Mouse (Mus musculus): Measurements from ENCODE around the gene Cpne4.

Cpne4 gene

DNA sequence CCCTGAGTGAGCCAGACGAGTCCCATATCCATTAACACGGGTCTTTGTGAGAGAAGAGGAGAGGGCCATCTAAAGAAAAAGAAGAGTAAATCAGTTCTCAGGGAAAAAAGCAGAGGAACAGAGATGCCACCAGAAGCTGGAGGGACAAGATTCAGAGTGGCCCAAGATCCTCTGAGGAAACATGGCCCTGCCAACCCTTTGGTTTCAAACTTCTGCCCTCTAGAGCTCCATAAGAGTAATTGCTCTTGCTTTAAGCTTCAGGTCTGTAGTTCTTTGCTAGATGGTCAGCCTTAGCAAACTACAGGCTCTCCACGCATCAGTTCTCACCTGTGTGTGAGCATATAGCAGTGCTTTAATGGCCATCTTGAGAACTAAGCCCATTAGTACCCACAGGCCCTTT is 343.4 kb downstream of the Cpne4 start:
- DNase-seq = no peak

DNA sequence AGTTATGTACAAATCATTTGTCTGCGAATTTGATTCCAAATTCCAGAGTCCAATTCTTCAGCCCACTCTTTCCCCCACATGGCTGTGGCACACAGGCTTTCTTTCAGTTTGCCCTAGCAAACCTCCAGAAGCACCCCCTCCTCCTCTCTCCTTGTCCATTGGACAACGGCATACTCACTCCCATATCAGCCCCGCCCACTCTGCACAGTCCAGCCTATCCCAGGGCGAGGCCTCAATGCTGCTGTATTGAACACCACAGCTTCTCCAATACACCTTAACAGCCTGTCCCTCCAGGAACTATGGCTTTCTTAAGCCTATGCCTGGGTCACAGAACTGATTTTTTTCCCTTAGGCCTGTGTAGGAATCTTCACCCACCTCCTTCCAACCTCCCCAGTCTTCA is 348.3 kb downstream of the Cpne4 start:
- no peak for DNase-seq

DNA sequence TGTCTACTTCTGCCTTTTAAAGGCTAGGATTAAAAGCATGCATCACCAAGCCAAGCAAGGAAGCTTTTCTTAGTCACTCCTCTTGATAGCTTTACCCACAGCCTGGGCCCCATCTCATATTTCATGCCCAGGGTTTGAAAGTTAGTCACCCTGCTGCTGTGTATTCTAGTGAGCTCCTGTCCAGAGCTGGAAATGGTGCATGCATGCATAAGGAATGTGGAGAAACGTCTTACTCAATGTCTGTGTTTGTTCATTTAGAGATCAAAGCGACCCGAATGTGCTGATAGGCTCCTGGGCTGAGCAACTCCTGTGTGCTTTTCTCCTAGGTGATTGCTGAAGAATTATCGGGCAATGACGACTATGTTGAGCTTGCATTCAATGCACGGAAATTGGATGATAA is 354.0 kb downstream of the Cpne4 start:
- no peak for DNase-seq

DNA sequence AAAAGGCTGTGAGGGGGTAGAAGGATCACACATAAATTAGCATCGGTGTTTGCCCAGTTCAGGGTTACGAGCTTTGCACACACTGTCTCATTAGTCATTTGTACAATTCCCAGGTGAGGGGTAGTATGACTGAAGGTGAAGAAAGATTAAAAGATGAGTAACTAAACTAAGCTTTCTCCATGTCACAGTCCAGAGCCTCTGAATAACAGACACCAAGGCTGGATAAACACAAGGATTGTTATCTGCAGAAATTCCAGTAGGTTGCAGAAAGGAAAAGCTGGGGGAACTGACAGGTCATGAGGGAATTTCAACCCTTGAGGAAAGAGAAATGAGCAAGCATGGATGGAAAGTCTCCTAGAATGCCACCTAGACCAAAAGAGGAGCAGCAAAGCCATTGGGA is 354.7 kb downstream of the Cpne4 start:
- no peak for DNase-seq

DNA sequence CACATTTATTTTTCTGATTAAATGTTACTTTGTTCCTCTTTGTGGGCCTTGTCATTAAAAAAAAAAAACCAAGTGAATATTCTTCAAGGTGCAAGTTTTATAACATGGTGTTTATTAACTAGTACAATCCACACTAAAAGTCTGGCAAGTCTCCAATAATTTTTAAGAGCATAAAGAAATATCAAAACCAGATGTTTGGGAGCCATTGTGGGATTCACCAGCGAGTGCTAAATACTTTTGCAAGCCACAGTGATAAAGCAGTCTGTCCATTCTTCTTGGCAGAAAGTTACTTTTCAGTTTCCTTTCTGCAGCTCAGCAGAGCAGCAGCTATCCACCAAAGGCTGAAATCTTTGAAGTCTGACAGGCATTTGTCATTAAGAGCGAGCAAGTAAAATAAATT is 365.6 kb downstream of the Cpne4 start:
- no peak for DNase-seq

DNA sequence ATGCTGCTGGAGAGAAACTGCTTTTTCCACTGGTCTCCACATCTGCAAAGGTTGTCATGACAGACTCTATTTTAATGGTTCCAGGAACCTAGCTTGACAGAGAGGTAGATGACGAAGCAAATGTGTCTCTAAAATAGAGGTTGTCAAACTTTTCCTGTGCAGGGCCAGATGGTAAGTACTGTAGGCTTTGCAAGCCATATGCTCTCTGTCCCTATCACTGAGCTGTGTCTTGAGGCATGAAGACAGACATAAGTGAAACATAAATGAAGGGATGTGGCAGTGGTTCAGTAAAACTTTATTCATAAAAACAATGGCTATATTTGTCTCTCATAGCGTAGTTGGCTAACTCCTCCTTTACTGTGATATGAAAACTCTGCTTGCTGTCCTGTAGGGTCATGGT is 366.2 kb downstream of the Cpne4 start:
- DNase-seq = no peak

DNA sequence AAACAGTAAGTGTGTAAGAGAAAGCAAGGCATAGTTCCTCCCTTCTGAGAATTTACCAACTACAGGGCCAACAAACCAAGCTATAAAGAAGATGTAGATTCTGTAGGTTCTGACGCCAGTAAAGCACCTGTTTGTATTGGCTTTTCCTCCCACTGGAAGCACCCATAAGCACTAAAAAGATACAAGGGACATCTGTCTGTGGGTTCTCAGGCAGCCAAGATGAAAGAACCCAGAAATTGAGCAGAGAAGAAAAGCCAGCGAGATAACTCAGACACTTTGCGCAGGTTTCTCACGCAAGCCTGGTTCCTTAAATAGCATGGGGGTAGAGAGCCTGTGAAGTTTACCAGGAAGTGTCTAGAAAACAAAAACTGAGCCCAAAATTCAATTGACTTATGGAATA is 374.1 kb downstream of the Cpne4 start:
- no peak for DNase-seq

DNA sequence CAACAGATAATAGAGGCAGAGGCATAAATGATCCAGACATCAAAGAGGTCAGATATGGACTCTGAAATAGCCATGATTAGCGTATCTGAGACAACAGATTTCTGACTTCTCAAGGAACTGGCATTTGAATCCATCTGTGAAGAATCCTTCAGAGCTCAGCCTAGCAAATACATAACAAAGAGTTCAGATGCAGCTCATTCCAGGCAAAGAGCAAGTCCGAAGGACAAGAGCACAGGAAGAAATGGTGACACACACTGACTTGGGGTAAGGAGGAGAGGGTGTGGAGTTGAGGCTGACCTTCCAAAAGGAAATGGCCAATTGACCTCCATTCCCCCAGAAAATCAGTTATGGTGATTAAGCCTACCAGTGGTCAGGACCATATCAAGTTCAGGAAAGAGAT is 375.0 kb downstream of the Cpne4 start:
- DNase-seq = no peak

DNA sequence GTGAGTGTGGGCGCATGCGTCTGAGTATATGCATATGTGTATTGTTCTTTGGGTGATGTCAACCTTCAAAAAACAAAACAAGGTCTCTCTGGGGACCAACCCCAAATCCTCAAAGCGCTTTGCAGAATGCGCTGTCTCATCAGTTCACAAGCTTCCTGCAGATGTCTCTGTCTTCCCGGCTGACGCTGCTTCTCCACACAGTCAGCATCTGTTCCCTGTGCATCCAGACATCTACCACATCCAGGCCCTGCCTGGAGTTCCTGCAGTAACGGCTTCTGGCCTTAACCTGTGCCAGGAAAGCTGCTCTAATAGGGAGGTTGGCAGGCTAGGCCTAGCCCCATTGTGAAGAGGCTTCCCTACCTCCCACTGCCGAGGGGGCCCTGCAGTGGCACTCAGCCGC is 381.7 kb downstream of the Cpne4 start:
- DNase-seq = no peak

DNA sequence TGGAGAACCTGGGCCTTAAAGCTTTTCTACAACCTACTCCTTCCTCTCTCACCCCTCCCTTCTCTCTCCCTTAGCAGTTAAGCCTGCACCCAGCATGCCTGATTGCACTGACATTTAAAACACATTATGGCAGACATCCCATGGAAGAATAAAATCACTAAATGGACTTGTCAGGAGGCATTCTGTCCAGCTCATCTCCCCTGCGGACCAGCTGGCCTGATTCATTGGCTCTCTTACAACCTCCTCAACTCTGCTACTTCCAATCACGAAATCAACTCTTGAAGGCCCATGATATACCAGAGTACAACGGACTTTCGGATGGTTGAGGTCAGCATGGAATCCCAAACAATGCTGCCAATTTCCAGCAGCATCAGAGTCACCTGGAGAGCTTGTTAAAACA is 393.3 kb downstream of the Cpne4 start:
- DNase-seq = no peak

DNA sequence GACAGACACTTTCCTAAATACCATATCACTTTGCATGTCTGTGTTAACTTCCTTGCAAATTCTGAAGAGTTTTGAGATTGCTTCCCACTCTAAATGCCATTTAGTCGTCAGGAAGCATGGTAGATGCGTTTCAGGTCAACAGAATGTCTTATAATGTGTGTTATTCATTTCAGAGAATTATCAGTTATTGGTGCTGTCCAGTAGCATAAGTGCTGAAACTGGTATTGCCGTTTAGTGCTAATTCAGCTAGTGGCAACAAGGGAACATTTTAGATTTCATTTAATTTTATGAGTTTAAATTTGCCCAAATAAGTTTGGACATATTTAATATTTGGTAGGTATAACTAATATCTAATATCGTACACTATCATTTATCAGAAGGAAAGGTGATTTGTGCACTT is 403.5 kb downstream of the Cpne4 start:
- DNase-seq = no peak

DNA sequence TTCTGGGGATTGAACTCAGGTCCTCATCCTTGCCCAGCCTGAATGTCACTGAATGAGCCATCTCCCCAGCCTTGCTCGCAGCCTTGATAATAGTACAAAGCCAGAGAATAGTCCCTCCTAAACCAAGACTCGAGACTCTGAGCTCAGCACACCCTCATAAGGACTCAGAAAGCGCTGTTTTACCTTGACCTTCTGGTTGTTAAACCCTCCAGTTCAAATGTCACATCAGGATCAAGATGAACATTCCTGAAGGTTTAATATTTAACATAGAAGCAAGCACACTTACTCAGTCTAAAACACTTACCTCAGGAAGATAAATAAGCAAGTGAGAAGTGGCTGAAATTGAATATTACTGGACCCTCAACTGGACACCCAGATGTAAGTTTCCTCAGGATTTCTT is 405.1 kb downstream of the Cpne4 start:
- DNase-seq = no peak

DNA sequence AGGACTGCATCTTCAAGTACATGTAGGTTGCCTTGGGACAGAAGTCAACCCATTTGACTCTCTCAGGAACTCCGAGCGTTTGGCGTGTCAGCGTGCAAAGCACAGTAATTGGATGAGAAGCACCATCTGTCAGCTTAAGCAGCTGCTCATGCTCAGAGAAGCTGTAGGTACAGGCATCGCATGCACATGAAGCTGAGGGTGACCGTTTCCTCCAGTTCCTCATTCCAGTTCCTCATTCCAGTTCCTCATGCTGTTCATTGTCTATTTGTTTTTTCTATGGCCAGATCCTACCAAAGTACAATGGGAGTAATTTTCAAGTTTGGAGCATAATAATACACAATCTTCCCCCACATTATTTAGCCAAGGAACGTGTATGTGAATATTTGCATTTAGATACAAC is 425.7 kb downstream of the Cpne4 start:
- DNase-seq = no peak

DNA sequence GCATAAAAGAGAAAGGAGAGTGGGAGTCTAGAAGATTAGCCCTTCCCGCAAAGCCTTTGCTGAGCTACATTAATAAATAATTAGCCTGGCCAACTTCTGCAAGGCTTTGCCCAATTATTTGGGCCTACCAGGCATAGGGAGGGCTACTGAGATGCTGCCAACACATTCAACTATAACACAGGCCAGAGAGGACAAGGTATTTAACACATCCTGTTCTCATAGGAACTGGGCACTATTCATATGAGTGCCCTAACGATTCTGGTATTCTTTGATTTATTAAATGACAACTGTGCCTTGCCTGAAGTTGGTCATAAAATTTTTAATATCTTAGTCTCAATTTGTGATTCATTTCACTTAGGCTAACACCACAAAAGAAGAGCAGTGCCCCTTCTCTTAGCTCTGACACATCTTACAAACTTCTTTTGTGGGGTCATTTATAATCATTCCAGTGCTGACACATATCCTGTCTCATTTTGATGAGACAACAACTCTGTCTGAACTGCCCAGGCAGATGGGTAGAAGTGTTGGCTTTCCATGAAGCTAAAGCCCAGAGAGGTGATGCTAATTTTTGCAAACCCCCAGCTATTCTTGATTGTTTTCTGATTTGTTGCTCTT is 435.0 kb downstream of the Cpne4 start:
- DNase-seq = no peak

DNA sequence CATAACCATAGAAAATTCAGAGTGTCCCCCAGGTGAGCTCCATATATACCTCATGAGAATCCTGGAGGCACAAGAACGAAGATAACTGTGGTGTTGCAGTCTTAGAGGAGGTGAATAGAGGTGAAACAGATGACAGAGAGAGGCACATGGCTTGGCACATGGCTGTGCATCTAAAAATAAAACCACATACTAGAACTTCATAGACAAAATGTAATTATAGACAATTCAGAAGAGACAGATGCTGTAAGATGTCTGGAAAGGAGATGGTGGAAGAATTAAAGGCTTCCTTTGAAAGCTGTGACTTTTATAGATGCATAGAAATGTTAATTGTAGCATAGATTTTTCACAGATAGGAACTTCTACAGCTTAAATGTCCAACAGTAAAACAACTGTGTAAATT is 451.1 kb downstream of the Cpne4 start:
- no peak for DNase-seq

DNA sequence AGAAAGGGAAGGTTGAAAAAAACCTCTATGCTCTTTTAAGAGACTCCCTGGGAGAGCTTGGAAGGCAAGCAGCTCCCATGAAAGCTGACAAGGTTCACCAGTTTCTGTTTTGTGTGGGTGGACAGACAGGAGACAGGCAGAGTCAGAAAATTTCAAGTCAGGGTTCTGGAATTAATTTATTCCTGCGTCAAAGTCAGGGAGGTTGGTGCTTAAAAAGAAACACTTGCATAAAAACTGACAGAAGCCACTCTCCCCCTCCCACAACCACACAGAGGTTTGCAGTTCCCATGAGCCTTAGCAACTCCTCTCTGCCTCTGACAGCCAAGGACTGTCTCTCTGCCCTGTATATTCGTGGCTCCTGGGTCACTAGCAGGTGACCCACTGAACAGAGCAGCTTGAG is 463.6 kb downstream of the Cpne4 start:
- no peak for DNase-seq

DNA sequence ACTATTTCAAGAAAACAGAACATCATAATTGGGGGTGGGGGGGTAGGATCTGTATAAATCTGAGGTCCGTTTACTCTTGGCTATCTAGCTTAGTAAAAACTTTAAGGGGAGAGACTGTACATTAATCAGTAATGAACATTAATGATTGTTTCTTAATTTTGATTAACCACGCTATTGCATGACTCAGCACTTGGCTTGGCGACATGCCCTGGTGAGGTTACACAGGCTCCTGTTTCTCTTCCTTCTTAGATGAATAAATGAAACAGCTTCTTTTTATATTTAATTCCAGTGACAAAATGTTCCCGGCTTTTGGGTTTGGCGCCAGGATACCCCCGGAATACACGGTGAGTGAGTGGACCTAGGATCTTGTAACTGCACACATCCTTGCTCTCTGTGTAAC is 471.1 kb downstream of the Cpne4 start:
- DNase-seq = no peak

DNA sequence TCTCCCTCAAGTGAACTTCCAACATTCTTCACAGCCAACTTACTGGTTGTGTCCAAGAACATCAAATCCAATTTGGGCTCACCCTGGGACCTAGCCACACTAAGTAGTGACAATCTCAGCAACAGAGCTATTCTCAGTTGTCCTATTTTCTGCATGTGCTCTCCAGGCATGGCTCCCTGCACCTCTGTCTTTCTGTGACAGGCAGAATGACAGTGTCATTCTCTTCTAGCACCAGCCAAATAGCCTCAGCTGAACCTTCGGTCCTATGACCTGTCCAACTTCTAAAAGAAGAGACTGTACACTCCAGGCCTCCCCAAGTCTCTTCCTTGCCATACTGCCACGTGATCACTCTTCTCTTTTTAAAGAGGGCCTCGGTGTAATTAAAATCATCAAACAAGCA is 481.2 kb downstream of the Cpne4 start:
- DNase-seq = no peak

DNA sequence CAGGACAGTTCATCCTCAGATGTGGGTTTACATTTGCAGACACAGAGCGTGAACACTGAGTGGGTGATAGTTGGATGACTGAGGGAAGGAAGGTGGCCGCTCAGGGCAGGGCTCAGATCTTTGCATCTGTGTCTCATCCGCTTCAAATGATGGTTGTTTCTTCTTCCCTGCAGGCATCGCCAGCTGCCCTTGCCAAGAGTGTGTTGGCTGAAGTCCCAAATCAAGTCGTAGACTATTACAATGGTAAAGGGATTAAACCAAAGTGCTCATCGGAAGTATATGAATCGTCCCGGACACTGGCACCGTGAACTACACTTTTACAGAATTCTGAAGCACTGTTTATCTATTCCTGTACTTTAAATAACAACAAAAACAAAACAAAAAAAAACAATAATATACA is 485.5 kb downstream of the Cpne4 start:
- no peak for DNase-seq

DNA sequence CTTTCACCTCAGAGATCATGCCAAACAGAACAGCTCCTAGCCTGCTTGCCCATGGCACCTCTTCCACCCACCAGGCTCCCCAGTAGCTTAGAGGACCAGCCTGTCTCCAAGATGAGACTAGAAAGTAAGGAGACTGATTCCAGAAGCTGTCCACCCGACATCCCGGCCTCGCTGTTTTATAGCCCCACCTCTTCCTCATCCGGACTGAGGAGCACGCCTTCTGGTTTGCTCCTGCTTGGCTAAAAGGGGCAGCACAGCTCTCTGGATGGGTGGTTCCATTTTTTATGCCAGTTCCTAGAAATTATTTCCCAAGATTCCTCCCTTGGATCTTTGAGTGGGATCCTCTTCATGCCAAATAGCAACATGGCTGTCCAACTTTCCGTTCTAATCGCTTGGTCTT is 486.6 kb downstream of the Cpne4 start:
- no peak for DNase-seq

DNA sequence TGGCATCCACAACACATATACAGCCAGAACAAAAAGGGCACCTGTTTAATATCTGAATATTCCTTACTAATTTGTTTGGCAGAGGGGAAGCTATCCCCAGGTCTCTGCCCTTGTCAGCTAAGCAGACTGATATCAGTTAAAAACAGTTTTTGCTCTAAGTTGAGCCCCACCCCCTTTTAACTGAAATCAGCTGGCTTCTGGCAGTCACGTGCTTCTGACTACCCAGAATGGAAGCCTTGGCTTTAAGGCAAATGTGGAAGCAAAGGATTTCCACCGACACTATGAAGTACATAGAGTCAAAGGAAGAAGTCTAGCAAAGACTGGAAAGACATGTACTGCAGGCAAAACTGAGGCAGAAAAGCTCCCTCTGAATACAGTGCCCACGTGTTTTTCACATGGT is 490.8 kb downstream of the Cpne4 start:
- DNase-seq = no peak

DNA sequence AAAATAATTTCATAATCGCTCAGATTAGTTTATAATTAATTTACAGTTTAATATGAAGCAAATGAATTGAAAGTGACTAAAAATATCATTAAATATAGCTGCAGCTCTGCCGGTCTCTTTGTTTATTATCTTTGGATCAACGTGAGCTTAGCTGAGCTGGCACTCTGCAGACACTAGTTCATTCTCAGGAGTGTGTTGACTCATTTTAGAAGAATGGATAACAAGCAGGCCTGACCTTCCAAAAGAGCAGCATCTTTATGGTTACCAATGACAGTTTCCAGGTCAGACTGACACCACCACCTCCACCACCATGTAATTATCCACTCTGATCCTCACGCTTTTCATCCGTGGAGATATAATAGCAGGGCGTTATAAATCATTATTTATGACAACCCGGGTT is 498.9 kb downstream of the Cpne4 start:
- no peak for DNase-seq

DNA sequence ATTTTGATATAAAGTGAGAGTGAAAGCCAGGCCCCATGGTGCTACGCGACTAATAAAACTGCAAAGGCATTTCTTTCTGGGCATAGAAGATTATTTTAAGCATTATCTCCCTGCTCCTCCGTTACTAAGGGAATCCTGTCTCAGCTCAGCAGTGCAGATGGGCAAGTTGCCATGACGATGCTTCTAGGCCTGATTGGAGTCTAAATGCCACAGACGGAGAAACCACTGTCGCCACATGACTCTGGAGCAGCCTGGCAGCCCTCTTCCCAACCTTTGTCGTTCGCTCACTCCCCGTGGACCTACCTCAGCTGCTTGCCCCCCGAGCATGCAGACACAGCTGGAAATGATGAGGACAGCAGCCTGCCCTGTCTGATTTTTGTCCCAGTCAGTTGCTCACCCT is 501.3 kb downstream of the Cpne4 start:
- no peak for DNase-seq

DNA sequence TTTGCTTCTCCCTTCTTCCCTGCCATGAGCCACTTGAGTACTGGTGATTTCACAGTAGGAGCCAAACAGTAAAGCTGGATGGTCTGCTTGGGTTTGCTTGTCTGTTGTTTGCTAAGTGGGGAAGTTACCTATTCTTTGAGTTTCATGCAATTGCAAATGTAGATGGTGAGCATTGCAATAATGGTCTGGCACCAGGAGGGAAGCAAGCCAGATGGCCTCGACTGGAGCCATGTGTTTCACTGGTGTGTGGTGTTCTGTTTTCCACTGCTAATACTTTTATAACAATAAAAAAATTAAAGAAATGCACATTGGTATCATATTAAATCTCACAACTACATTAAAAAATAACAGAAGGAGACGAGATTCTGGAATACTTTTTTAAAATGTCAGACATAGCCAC is 502.6 kb downstream of the Cpne4 start:
- DNase-seq = no peak

DNA sequence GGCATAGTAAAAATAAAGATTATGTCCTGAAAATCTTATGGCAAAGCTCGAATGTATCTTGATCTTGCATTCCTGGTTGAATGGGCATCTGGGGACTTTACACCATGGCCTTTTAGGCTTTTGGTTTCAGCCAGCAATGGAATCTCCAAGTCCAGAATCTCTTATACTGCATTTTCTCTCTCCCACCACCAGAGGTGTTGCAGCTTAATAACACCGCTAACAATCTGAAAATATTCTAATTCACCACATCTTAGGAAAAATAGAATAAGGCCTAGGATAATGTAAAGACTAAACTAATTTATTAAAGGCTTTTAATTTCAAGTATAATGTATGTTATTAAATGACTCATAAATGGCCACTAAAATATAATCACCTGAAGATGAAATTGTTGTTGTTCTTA is 503.2 kb downstream of the Cpne4 start:
- DNase-seq = no peak

DNA sequence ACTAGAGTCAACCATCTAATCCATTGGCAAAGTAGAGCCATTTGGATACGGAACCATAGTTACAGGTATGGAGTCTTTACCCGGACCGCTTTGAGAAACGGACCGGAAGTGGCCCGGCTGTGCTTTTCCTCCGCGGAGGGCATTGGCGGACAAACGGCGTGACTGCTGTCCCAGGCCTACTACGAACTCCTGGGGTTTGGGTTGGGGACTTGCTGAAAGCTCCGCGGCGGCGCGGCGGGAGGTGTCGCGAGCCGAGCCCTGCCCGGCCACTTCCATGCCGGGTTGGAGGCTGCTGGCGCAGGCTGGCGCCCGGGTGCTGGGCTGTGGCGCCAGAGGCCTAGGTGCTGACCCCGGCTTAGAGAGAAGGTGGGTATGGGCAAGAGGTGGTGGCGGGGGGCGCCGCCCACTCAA is 506.1 kb downstream of the Cpne4 start, which contains the start of gene Mrpl3:
Mrpl3 (plus strand) TSS at position 93 of the 411 bp plus-strand sequence.
- peak; percentile 74 to 91 for DNase-seq
